Mouse (Mus musculus) kidney, postnatal 0 days (tissue): Measurements from ENCODE around the gene Zfp141. TPM values are rescaled to one million over a fixed set of nuclear protein-coding genes. Genes with fewer than 3 reads are reported as not detected.

Source experiments
- ATAC-seq: fragments of 200-750 bp; cut with Nextera tagmentation; replicated peaks from 2 replicates; pipeline ENCODE4 v1.8.0; 2017; ENCODE audit warnings: low read depth, moderate number of reproducible peaks, moderate TSS enrichment, moderate library complexity; ENCODE audit not compliant: low FRiP score
- DNase-seq: peaks from one replicate; pipeline ENCODE4 v3.0.0-alpha.2; 2016; ENCODE audit warnings: low spot score
- H3K27ac ChIP-seq: fragments of 300-500 bp; sonication (generic); 2 replicates; pipeline ENCODE4 v1.5.1; 2014; ENCODE audit warnings: mild to moderate bottlenecking
- H3K27me3 ChIP-seq: fragments of 300-500 bp; sonication (generic); 2 replicates; pipeline ENCODE4 v1.6.1; 2014; ENCODE audit warnings: low read length, mixed read lengths; ENCODE audit not compliant: insufficient read depth
- H3K36me3 ChIP-seq: fragments of 300-500 bp; sonication (generic); 2 replicates; pipeline ENCODE4 v1.6.1; 2014; ENCODE audit warnings: low read length, mixed read lengths; ENCODE audit not compliant: insufficient read depth
- H3K4me1 ChIP-seq: fragments of 300-500 bp; sonication (generic); replicated peaks from 2 replicates; pipeline ENCODE4 v1.6.1; 2014; ENCODE audit warnings: antibody characterized with exemption, low read length, mixed read lengths; ENCODE audit not compliant: insufficient read depth
- H3K4me2 ChIP-seq: fragments of 300-500 bp; sonication (generic); 2 replicates; pipeline ENCODE4 v1.6.1; 2014; ENCODE audit warnings: mild to moderate bottlenecking, low read length, moderate library complexity, mixed read lengths
- H3K4me3 ChIP-seq: fragments of 300-500 bp; sonication (generic); replicated peaks from 2 replicates; pipeline ENCODE4 v1.5.1; 2014; ENCODE audit warnings: low read depth, low read length
- H3K9ac ChIP-seq: fragments of 300-500 bp; sonication (generic); 2 replicates; pipeline ENCODE4 v1.6.1; 2014; ENCODE audit warnings: low read depth, low read length
- H3K9me3 ChIP-seq: fragments of 300-500 bp; sonication (generic); replicated peaks from 2 replicates; pipeline ENCODE4 v1.6.1; 2016; ENCODE audit warnings: low read length, inconsistent platforms, mixed read lengths
- CTCF ChIP-seq: IDR thresholded peaks from 2 replicates; pipeline ENCODE4 v1.5.1; 2016; ENCODE audit warnings: antibody characterized with exemption, low read depth, mild to moderate bottlenecking, moderate library complexity
- WGBS: fragments of 180-500 bp; shearing (Covaris S2); extraction: QIAGEN DNeasy Blood & Tissue Kit; methylation state at CpG from one replicate; pipeline ENCODE4 v1.1.7; 2014; 5-methylcytosine and 5-hydroxymethylcytosine counted together
- polyA plus RNA-seq: library from polyadenylated mRNA; unstranded; fragments of >200 nt; fragmentation: Nextera tagmentation; extraction: Ambion mirVana; gene quantifications from 2 replicates; pipeline ENCODE4 v1.2.1, GENCODE M21; 2015

Gene Zfp141
- polyA plus RNA-seq, 1 experiment from 2014 or later, result 6.4 TPM

DNA sequence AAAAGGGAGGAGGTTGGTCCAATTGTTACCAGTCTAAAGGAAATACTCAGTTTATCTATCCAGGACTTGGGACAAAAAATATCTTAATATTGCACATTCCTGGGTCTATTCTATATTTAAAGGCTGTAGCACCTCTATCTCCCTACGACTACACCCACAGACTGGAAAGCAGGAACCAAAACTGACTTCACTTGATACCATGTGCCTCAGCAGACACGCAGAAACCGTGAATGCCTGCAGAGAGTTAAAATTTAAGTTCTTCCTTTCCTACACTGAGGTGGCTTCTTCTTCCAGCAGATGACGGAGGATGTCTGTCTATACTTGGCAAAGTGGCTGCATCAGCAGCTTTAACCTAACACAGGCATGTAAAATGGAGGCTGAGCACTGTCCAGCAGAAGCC lies 15.2 kb downstream of the Zfp141 start:
- H3K27me3 ChIP-seq, result no peaks in the 10 kb centered on the region
- DNase-seq, result no peak
- 0 out of 2 replicates have a peak, but pooled peaks cover 14% of the 10 kb centered on the region for H3K36me3 ChIP-seq
- no peak for ATAC-seq
- no peak overlapping the region for H3K4me3 ChIP-seq
- no peak overlapping the region for H3K27ac ChIP-seq
- 90% methylated on average over 4 of the region's 4 CpGs for WGBS
- no peak overlapping the region for H3K4me2 ChIP-seq
- H3K4me1 ChIP-seq, result no peaks in the 10 kb centered on the region
- H3K9me3 ChIP-seq, result no peaks in the 10 kb centered on the region; the same call in 1 of the 2 replicates
- no peak for TF ChIP-seq CTCF
- H3K9ac ChIP-seq, result no peak overlapping the region

DNA sequence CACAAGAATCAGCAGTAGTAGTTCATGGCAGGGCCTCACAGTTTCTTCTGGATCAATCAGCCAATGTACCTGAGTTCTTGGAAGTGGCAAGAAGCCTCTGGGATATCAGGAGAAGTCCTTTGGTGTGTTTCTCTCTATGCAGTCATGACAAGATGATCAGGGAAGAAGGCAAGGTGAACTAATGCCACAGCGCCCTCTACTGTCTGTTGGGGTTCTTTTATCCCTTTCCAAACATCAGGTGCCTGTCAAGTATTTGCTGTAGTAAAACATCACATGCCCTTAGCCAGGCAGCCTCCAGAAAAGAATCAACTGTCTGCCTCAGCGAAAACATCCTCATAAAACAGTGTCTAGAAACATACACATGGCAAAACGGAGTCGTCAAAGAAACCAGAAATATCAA lies 50.9 kb downstream of the Zfp141 start:
- Histone ChIP-seq H3K4me1 (no peaks in the 10 kb centered on the region), H3K27ac (no peak overlapping the region), H3K9me3 (no peaks in the 10 kb centered on the region), H3K9ac (no peak overlapping the region), H3K27me3 (no peaks in the 10 kb centered on the region), H3K4me2 (no peak overlapping the region), H3K36me3 (no peaks in the 10 kb centered on the region), H3K4me3 (no peak overlapping the region)
- DNase-seq, result no peak
- no peak for TF ChIP-seq CTCF
- 61% methylated on average over 4 of the region's 4 CpGs for WGBS
- ATAC-seq, result no peak

DNA sequence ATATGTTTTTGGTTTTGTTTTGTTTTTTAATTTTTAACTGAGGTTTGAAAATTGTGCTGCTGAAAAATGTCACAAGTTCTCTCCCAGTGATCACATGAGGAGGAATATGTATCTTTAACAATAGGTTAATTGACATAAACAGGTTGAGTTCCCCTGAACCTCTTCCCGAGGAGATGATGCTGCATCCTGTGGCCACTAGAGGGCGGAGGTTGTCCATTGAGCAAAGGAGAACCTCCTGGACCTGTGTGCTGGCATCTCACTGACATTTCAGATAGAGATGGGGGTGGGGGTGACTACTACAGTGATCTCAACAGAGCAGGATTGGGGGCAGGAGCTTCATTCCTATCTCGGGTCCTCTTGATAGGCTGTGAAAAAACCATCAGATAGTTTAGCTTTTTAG lies 54.9 kb downstream of the Zfp141 start:
- ATAC-seq (no peak), DNase-seq (no peak)
- 32% methylated on average over 3 of the region's 3 CpGs for WGBS
- no peak overlapping the region for H3K4me2 ChIP-seq
- H3K27me3 ChIP-seq, result no peaks in the 10 kb centered on the region
- H3K9ac ChIP-seq, result no peak overlapping the region
- H3K4me3 ChIP-seq, result no peak overlapping the region
- H3K9me3 ChIP-seq, result no peaks in the 10 kb centered on the region; the same call in 1 of the 2 replicates
- H3K4me1 ChIP-seq, result no peaks in the 10 kb centered on the region
- H3K27ac ChIP-seq, result no peak overlapping the region
- TF ChIP-seq CTCF, result peak; percentile 42
- no peaks in the 10 kb centered on the region for H3K36me3 ChIP-seq

DNA sequence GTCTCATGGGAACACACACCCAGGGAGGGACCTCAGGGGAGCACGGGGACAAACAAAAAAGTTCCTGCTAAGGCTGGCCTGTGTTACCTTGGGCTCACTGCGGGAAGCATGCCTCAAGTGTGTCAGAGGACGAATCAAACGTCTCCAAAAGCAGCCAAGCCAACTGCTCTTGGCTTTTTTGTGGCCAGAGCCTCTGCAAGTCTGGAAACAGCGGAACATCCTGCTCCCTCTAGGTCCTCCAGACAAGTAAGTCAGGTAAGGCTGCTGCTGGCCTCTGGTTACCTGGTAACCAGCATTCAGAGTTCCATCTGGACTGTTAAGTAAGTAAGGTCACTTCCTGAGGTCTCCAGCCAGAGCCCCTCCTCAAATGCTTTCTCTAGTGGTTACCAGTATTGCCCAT lies 57.7 kb downstream of the Zfp141 start, which contains the start of gene 4933421I07Rik:
Gene 4933421I07Rik, minus strand, starts transcription at position 271 of the 400 bp plus-strand sequence.
- Histone ChIP-seq H3K4me2 (no peak within 1 kb of the TSS), H3K9me3 (no peaks in the 10 kb centered on the region; the same call in 1 of the 2 replicates), H3K4me1 (no peaks in the 10 kb centered on the region), H3K27ac (no peak within 1 kb of the TSS), H3K27me3 (no peaks in the 10 kb centered on the region), H3K36me3 (no peaks in the 10 kb centered on the region), H3K9ac (no peak within 1 kb of the TSS), H3K4me3 (no peak within 1 kb of the TSS)
- DNase-seq (no peak), ATAC-seq (no peak)
- WGBS, result 68% methylated on average over 5 of the region's 5 CpGs
- no peak for TF ChIP-seq CTCF

DNA sequence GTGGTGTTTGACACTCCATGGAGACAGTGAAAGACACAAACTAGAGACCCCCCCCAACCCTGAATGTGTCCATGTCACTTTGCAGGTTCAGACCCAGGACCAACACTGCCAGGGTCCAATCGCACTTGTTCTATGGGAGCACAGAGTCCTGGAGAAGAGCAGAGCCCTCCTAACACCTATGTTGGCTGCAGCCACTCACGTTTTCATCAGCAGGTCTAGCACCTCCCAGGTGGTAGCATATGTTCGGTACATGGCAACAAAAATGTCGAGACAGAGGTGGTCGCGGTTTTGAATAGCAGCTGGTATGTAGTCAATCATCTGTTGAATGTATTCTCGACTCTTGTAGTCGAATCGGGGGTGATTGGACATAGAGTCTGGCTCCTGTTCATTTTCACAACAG lies 58.2 kb downstream of the Zfp141 start:
- no peak overlapping the region for H3K27ac ChIP-seq
- no peak overlapping the region for H3K4me2 ChIP-seq
- H3K36me3 ChIP-seq, result no peaks in the 10 kb centered on the region
- ATAC-seq (no peak), DNase-seq (no peak)
- no peak overlapping the region for H3K9ac ChIP-seq
- no peaks in the 10 kb centered on the region for H3K4me1 ChIP-seq
- 84% methylated on average over 9 of the region's 9 CpGs for WGBS
- TF ChIP-seq CTCF, result no peak
- H3K9me3 ChIP-seq, result no peaks in the 10 kb centered on the region; the same call in 1 of the 2 replicates
- H3K4me3 ChIP-seq, result no peak overlapping the region
- H3K27me3 ChIP-seq, result no peaks in the 10 kb centered on the region

Other genes starting within 250 kb of the Zfp141 start
- not detected in 2 replicates for gene Vmn2r61, start 245.7 kb downstream of the Zfp141 start, polyA plus RNA-seq
- not detected in 2 replicates for gene 4933421I07Rik, start 57.6 kb downstream of the Zfp141 start, polyA plus RNA-seq
- 4.3 TPM in 1 of 2 replicates, not detected in the other for gene Gm21028, start 72.8 kb upstream of the Zfp141 start, polyA plus RNA-seq
- gene Zfp977, start 86.8 kb upstream of the Zfp141 start, polyA plus RNA-seq, result 1.1 and 1.4 TPM in 2 replicates
- gene Zfp976, start 136.8 kb upstream of the Zfp141 start, polyA plus RNA-seq, result 2.4 and 2.6 TPM in 2 replicates
- 5.1 and 5.7 TPM in 2 replicates for gene Zfp975, start 187.0 kb upstream of the Zfp141 start, polyA plus RNA-seq
- gene Gm17067, start 221.3 kb upstream of the Zfp141 start, polyA plus RNA-seq, result not detected in 2 replicates